Mouse (Mus musculus) thymus, adult 2 months (tissue): ENCODE results near the gene Tiam2. TPM values are rescaled to one million over a fixed set of nuclear protein-coding genes. Genes with fewer than 3 reads are reported as not detected.

Source experiments
- DNase-seq: peaks from one replicate; pipeline ENCODE4 v3.0.0; 2021
- H3K27ac ChIP-seq: fragments of 200-500 bp; 2 replicates; pipeline ENCODE4 v1.5.1; 2012; ENCODE audit warnings: low read length, control low read depth; ENCODE audit not compliant: control insufficient read depth, insufficient read depth
- H3K27me3 ChIP-seq: fragments of 200-500 bp; 2 replicates; pipeline ENCODE4 v1.6.1; 2012; ENCODE audit warnings: mild to moderate bottlenecking, low read length, moderate library complexity, mixed read lengths; ENCODE audit not compliant: control insufficient read depth, insufficient read depth
- H3K36me3 ChIP-seq: fragments of 200-500 bp; 2 replicates; pipeline ENCODE4 v1.6.1; 2012; ENCODE audit warnings: mild to moderate bottlenecking, low read length, moderate library complexity; ENCODE audit not compliant: control insufficient read depth, insufficient read depth
- H3K4me1 ChIP-seq: fragments of 200-500 bp; replicated peaks from 2 replicates; pipeline ENCODE4 v1.6.1; 2012; ENCODE audit warnings: low read length; ENCODE audit not compliant: control insufficient read depth, insufficient read depth
- H3K4me3 ChIP-seq: fragments of 200-500 bp; 2 replicates; pipeline ENCODE4 v1.5.1; 2012; ENCODE audit warnings: mild to moderate bottlenecking, low read length, control low read depth, moderate library complexity; ENCODE audit not compliant: control insufficient read depth, insufficient read depth
- CTCF ChIP-seq: fragments of 200-500 bp; IDR thresholded peaks from 2 replicates; pipeline ENCODE4 v1.5.1; 2012; ENCODE audit warnings: mild to moderate bottlenecking, control low read depth, low read length, moderate library complexity, borderline replicate concordance; ENCODE audit not compliant: control insufficient read depth, poor library complexity, insufficient read depth; ENCODE audit errors: extremely low read depth
- POLR2A ChIP-seq: fragments of 200-500 bp; IDR thresholded peaks from 2 replicates; pipeline ENCODE4 v1.6.1; 2012; ENCODE audit warnings: mild to moderate bottlenecking, low read length, control low read depth, moderate library complexity; ENCODE audit not compliant: control insufficient read depth, poor library complexity, insufficient read depth; ENCODE audit errors: extremely low read depth
- WGBS: fragments of 180-500 bp; shearing (Covaris S2); methylation state at CpG from one replicate; pipeline ENCODE4 v1.1.7; 2018; 5-methylcytosine and 5-hydroxymethylcytosine counted together
- polyA plus RNA-seq: library from polyadenylated mRNA; depleted of rRNA; stranded (reverse); fragments of >200 nt; gene quantifications from 2 replicates; pipeline ENCODE4 v1.2.3, GENCODE M21; 2012

Tiam2 gene
- polyA plus RNA-seq, 1 experiment, result 0.36 TPM

DNA sequence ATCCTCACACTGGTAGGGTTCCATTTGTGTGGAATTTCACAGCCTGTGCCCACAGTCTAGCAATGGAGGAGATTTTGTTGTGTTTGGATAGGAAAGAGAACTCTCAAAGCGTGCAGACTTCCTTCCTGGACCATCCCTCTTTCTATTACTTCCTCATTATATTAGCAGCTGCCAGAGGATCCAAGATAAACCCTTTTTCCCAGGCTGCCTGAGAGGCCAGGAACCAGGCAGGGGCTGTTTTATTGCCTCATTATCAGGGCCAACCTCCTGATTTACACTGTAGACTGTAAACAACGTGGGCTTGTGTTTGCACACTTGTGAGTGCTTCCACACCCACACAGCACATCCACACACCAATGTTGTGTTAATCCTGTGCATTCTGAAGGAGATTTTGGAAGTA is 31.3 kb upstream of the Tiam2 start:
- no peak for DNase-seq
- Histone ChIP-seq H3K27ac (no peak overlapping the region), H3K4me1 (no peaks in the 10 kb centered on the region), H3K36me3 (no peaks in the 10 kb centered on the region), H3K4me3 (no peak overlapping the region), H3K27me3 (no peaks in the 10 kb centered on the region)
- TF ChIP-seq CTCF, result no peak
- TF ChIP-seq POLR2A, result no peak
- 81% methylated on average over 2 of the region's 2 CpGs for WGBS

DNA sequence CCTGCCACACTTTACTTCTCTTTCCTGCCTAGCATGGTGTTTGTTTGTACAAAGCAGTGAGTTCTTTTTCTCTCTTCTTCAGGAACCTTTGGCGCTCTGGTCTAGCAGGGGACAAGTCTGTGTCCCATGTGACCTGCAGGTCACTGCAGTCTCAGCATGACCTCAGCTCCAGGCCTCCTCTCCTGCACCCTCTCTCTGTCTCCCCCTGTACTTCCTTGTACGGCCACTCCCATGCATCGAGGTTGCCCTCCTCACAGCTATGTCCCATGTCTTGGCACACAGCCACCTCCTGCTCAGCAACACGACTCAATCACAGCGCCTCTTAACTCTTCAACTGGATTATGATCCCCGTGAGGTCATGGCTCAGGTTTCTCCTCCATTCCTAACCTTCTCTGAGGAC is 26.9 kb upstream of the Tiam2 start:
- H3K36me3 ChIP-seq, result no peaks in the 10 kb centered on the region
- H3K27ac ChIP-seq, result no peak overlapping the region
- no peaks in the 10 kb centered on the region for H3K27me3 ChIP-seq
- 77% methylated on average over 6 of the region's 6 CpGs for WGBS
- TF ChIP-seq POLR2A (no peak), CTCF (no peak)
- DNase-seq, result no peak
- no peaks in the 10 kb centered on the region for H3K4me1 ChIP-seq
- H3K4me3 ChIP-seq, result no peak overlapping the region

DNA sequence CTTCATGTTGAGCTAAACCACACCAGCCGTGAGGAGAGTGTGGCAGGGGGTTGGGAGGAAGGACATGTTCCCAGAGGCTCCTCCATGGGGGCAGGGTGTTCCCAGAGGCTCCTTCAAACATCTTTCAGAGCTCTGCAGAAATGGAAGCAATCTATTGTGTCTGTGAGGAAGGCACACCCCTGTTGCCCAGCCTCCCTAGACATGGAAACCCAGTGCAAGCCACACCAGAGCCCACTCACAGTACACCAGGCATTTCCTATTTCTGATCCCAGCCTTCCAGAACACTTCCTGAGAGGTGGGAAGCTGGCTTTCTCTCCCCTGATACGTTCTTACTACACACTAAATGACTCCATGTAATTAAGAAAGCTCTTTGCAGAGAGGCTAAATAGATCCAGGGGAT is 20.4 kb upstream of the Tiam2 start:
- no peak for DNase-seq
- no peaks in the 10 kb centered on the region for H3K36me3 ChIP-seq
- 86% methylated on average over 2 of the region's 2 CpGs for WGBS
- no peak for TF ChIP-seq POLR2A
- TF ChIP-seq CTCF, result no peak
- H3K4me1 ChIP-seq, result no peaks in the 10 kb centered on the region
- H3K4me3 ChIP-seq, result no peak overlapping the region
- H3K27ac ChIP-seq, result no peak overlapping the region
- no peaks in the 10 kb centered on the region for H3K27me3 ChIP-seq

DNA sequence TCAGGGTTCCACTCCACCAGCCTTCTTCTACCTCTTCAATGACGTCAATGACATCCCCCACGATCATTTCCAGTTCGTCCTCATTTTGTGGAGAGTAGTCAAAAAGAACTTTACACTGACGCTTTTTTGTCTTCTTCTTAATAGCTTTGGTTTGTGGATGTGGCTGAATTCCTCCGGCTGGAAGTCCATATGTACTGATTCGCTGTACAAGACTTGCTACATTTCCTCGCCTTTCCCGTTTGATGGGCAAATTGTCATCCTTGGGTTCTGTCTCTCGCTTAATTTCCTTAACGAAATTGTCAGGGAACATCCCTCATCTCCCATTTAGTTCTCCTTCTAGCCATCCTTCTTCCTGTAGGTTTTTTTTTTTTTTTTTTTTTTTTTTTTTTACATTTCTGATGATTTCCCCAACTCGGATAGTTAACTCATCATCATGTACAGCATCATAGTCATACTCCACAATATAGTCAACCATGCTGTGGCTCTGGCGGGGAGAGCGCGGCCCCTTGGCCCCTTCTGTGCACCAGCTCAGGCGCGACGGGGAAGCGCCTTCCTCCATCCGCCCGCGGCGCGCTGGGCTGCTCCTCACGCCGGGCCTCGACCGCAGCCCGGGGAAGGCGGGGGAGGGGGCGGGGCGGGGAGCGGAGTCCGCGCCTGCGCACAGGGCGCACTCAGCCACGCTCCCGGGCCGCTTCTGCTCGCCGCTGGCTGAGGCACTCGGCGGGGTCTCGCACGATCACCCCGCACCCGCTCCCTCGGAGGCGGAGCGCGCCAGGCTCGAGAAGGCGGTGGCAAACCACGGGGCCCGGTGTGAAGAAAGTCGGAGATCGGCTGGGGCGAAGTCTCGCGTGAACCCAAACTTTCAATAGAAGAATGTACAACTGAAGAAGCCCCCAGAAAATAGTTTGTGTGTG is 12.4 kb upstream of the Tiam2 start:
- Histone ChIP-seq H3K27ac (no peak overlapping the region), H3K4me1 (no peaks in the 10 kb centered on the region), H3K36me3 (no peaks in the 10 kb centered on the region), H3K27me3 (no peaks in the 10 kb centered on the region), H3K4me3 (peak overlapping the region; percentile 29)
- DNase-seq, result peak; percentile 75
- 8% methylated on average over 60 of the region's 60 CpGs for WGBS
- 0 out of 2 replicates have a peak, but pooled peaks have one; percentile 34 for TF ChIP-seq CTCF
- no peak for TF ChIP-seq POLR2A

DNA sequence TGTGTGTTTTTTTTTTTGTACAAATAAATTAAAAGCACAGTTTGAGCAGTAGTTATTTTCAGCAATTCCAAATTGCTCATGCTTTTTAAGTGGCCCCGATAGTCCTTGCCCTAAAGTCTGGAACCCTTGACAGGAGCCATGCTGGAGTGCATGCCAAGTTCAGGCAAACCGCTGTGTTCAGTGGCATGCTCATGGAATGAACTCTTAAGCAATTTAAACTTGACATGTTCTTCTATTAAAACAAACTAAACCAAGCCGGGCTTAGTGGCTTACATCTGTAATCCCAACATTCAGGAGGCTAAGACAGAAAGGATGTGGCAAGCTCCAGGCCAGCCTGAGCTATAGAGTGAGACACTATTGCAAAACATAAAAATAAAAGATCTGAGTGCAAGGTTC is 11.8 kb upstream of the Tiam2 start:
- peak; percentile 10 for DNase-seq
- H3K4me1 ChIP-seq, result no peaks in the 10 kb centered on the region
- WGBS, result 54% methylated on average over 3 of the region's 3 CpGs
- TF ChIP-seq POLR2A, result no peak
- TF ChIP-seq CTCF, result no peak
- H3K36me3 ChIP-seq, result no peaks in the 10 kb centered on the region
- no peaks in the 10 kb centered on the region for H3K27me3 ChIP-seq
- H3K27ac ChIP-seq, result no peak overlapping the region
- H3K4me3 ChIP-seq, result no peak overlapping the region; the same call in 1 of the 2 replicates

DNA sequence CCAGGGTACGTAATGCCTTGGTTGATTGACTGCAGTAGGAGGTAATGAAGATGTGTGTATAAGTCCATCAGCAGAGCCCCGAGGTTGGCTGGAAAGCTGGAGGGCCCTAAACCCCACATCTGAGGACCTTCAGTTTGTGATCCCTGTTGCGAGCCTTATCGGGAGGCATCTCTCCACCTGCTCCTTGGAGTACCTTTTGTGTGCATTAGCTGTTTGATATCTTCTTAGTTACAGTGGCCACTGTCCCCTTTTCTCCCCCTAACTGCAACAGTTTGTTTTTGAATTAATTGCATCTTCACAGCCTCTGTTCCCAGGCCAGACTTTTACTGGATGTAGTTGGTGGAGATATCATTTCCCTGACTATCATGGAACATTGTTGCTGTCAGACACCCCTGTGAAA is 10.8 kb upstream of the Tiam2 start:
- Histone ChIP-seq H3K36me3 (no peaks in the 10 kb centered on the region), H3K27ac (no peak overlapping the region), H3K4me1 (no peaks in the 10 kb centered on the region), H3K27me3 (no peaks in the 10 kb centered on the region), H3K4me3 (no peak overlapping the region)
- WGBS, result 94% methylated on average over 4 of the region's 4 CpGs
- no peak for TF ChIP-seq CTCF
- TF ChIP-seq POLR2A, result no peak
- no peak for DNase-seq
